Mouse (Mus musculus) G1E (cell line): ENCODE results near the gene Sh3rf1. TPM values are rescaled to one million over a fixed set of nuclear protein-coding genes. Genes with fewer than 3 reads are reported as not detected.
A peak's percentile ranks its signal among the peaks of the same experiment; 100 is the strongest.

Source experiments
- ATAC-seq: 2 replicates; pipeline ENCODE4 v1.8.0; 2016; ENCODE audit warnings: mild to moderate bottlenecking; ENCODE audit not compliant: insufficient number of reproducible peaks, poor library complexity, low FRiP score, severe bottlenecking; ENCODE audit errors: extremely low read depth
- DNase-seq: peaks from one replicate; pipeline ENCODE4 v3.0.0; 2012; ENCODE audit warnings: low spot score
- H3K27me3 ChIP-seq: 2 replicates; pipeline ENCODE4 v1.6.1; 2012; ENCODE audit warnings: mild to moderate bottlenecking, low read length, inconsistent platforms; ENCODE audit not compliant: insufficient read depth
- H3K36me3 ChIP-seq: replicated peaks from 2 replicates; pipeline ENCODE3; 2012; ENCODE audit warnings: mild to moderate bottlenecking, inconsistent platforms
- H3K4me1 ChIP-seq: 2 replicates; pipeline ENCODE4 v1.6.1; 2012; ENCODE audit warnings: low read depth, low read length, inconsistent platforms, mixed read lengths; ENCODE audit not compliant: insufficient read depth
- H3K4me3 ChIP-seq: 2 replicates; pipeline ENCODE4 v1.5.1; 2012; ENCODE audit warnings: low read depth, mild to moderate bottlenecking, inconsistent platforms, low read length, moderate library complexity, mixed read lengths
- H3K9me3 ChIP-seq: replicated peaks from 2 replicates; pipeline ENCODE4 v1.6.1; 2012; ENCODE audit warnings: inconsistent platforms
- CTCF ChIP-seq: IDR thresholded peaks from 2 replicates; pipeline ENCODE4 v1.5.1; 2012; ENCODE audit warnings: low read depth, low read length, inconsistent platforms, mixed read lengths
- GATA1 ChIP-seq: IDR thresholded peaks from 2 replicates; pipeline ENCODE4 v1.6.1; 2012; ENCODE audit warnings: borderline replicate concordance, low read length, inconsistent platforms, mixed read lengths
- GATA2 ChIP-seq: IDR thresholded peaks from 2 replicates; pipeline ENCODE4 v1.6.1; 2012; ENCODE audit warnings: low read depth, low read length, inconsistent platforms, borderline replicate concordance
- POLR2AphosphoS5 ChIP-seq: IDR thresholded peaks from 2 replicates; pipeline ENCODE4 v1.6.1; 2012; ENCODE audit warnings: low read depth, low read length, inconsistent platforms; ENCODE audit not compliant: insufficient replicate concordance
- TAL1 ChIP-seq: conservative IDR thresholded peaks from 2 replicates; pipeline ENCODE4 v1.6.1; 2012; ENCODE audit warnings: low read depth, low read length, inconsistent platforms, mixed read lengths
- polyA plus RNA-seq: library from polyadenylated mRNA; stranded (reverse); fragments of >175 nt; gene quantifications from 2 replicates; pipeline ENCODE4 v1.2.3, GENCODE M21; 2012
- total RNA-seq, 2 experiments: library from RNA; stranded (forward) in 1 of 2; stranded (reverse) in 1 of 2; fragments of 200-1000 nt in 1 of 2; fragments of >200 nt in 1 of 2; fragmentation: Nextera tagmentation in 1 of 2; gene quantifications; 2 replicates each; pipeline ENCODE4 v1.2.3; 2014 to 2017

Sh3rf1 gene
- total and polyA plus RNA-seq, 3 experiments, result 2.3 to 4.0 (median 2.6) TPM

- Histone ChIP-seq H3K36me3 (peaks cover 3% of the 10 kb centered on the region), H3K27me3 (peaks cover 2% of the 10 kb centered on the region; the same call in 1 of the 2 replicates), H3K4me1 (no peaks in the 10 kb centered on the region), H3K4me3 (no peak overlapping the region), H3K9me3 (no peaks in the 10 kb centered on the region)
- TF ChIP-seq POLR2AphosphoS5 (no peak), CTCF (no peak), GATA2 (no peak), TAL1 (no peak)
- DNase-seq, result no peak
- ATAC-seq, result no peak
Observed at GRCm38 (mm10) chr8:61348029-61348428, 124.4 kb downstream of the Sh3rf1 start.

GRCm38 (mm10) chr8:61348518-61348917 lies 124.8 kb downstream of the Sh3rf1 start:
- H3K36me3 ChIP-seq, result peaks cover 3% of the 10 kb centered on the region
- H3K4me1 ChIP-seq, result no peaks in the 10 kb centered on the region
- no peaks in the 10 kb centered on the region; the same call in 1 of the 2 replicates for H3K27me3 ChIP-seq
- DNase-seq (no peak), ATAC-seq (no peak)
- TF ChIP-seq TAL1, result no peak
- TF ChIP-seq GATA1, result no peak
- no peak for TF ChIP-seq POLR2AphosphoS5
- no peak for TF ChIP-seq CTCF
- TF ChIP-seq GATA2, result no peak
- no peak overlapping the region for H3K4me3 ChIP-seq
- H3K9me3 ChIP-seq, result no peaks in the 10 kb centered on the region

- no peak for TF ChIP-seq GATA1
- no peak for TF ChIP-seq POLR2AphosphoS5
- no peak for TF ChIP-seq CTCF
- Histone ChIP-seq H3K27me3 (no peaks in the 10 kb centered on the region; the same call in 1 of the 2 replicates), H3K4me1 (no peaks in the 10 kb centered on the region), H3K36me3 (peaks cover 3% of the 10 kb centered on the region), H3K4me3 (no peak overlapping the region), H3K9me3 (no peaks in the 10 kb centered on the region)
- ATAC-seq, result no peak
- no peak for DNase-seq
Observed at GRCm38 (mm10) chr8:61350443-61350842, 126.8 kb downstream of the Sh3rf1 start.

GRCm38 (mm10) chr8:61351638-61352037 lies 128.0 kb downstream of the Sh3rf1 start:
- Histone ChIP-seq H3K4me1 (no peaks in the 10 kb centered on the region), H3K9me3 (no peaks in the 10 kb centered on the region), H3K36me3 (peaks cover 3% of the 10 kb centered on the region), H3K27me3 (no peaks in the 10 kb centered on the region; the same call in 1 of the 2 replicates), H3K4me3 (no peak overlapping the region)
- DNase-seq, result no peak
- ATAC-seq, result no peak
- TF ChIP-seq GATA1 (no peak), GATA2 (no peak), CTCF (no peak), POLR2AphosphoS5 (no peak), TAL1 (no peak)

GRCm38 (mm10) chr8:61355503-61355902 lies 131.8 kb downstream of the Sh3rf1 start:
- ATAC-seq, result no peak
- TF ChIP-seq TAL1, result no peak
- no peak for TF ChIP-seq GATA2
- TF ChIP-seq CTCF, result no peak
- no peak for TF ChIP-seq GATA1
- no peak for TF ChIP-seq POLR2AphosphoS5
- no peaks in the 10 kb centered on the region for H3K9me3 ChIP-seq

GRCm38 (mm10) chr8:61359004-61359403 lies 135.3 kb downstream of the Sh3rf1 start:
- no peak for DNase-seq
- peak; percentile 45 for ATAC-seq
- H3K9me3 ChIP-seq, result no peaks in the 10 kb centered on the region
- peaks cover 1% of the 10 kb centered on the region for H3K36me3 ChIP-seq
- H3K4me1 ChIP-seq, result no peaks in the 10 kb centered on the region
- no peaks in the 10 kb centered on the region for H3K27me3 ChIP-seq
- TF ChIP-seq POLR2AphosphoS5 (no peak), GATA1 (no peak), CTCF (no peak), TAL1 (no peak), GATA2 (no peak)
- H3K4me3 ChIP-seq, result no peak overlapping the region

More at GRCm38 (mm10) chr8:61355503-61355902, 131.8 kb downstream of the Sh3rf1 start:
- Histone ChIP-seq H3K27me3 (no peaks in the 10 kb centered on the region), H3K4me3 (no peak overlapping the region), H3K4me1 (no peaks in the 10 kb centered on the region), H3K36me3 (peaks cover 1% of the 10 kb centered on the region)
- DNase-seq, result no peak

GRCm38 (mm10) chr8:61359851-61360272 lies 136.2 kb downstream of the Sh3rf1 start:
- ATAC-seq (no peak), DNase-seq (no peak)
- Histone ChIP-seq H3K27me3 (no peaks in the 10 kb centered on the region), H3K4me3 (no peak overlapping the region), H3K36me3 (peaks cover 1% of the 10 kb centered on the region), H3K9me3 (no peaks in the 10 kb centered on the region), H3K4me1 (no peaks in the 10 kb centered on the region)
- TF ChIP-seq CTCF, result no peak
- TF ChIP-seq POLR2AphosphoS5, result no peak
- TF ChIP-seq GATA2, result no peak
- no peak for TF ChIP-seq GATA1
- no peak for TF ChIP-seq TAL1
